Mouse (Mus musculus): ENCODE data around the gene Pou3f3. TPM values are rescaled to one million over a fixed set of nuclear protein-coding genes. Genes with fewer than 3 reads are reported as not detected.

Pou3f3 gene
- polyA plus RNA-seq, 2 experiments: 0.77 to 3.2 TPM

DNA sequence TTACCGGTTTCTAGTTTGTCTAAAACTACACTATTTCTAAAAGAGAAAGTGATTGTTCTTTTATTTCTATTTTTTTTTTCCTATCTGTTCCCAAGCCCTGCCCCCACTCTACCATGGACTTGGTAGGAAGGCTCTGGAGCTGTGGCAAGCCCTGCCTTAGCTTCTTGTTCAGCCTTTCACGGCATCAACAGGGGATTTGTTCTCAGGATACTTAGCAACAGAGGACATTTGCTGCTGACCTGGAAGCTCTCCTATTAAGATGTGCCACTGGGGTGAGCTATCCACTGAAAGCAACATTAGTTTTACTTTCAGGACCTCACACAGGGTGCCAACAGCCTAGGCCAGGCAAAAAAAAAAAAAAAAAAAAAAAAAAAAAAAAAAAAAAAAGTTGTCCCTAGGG, 15.4 kb downstream of the Pou3f3 start:
- DNase-seq (ENCODE audit: low spot score): no peak
- Histone ChIP-seq H3K9ac (ENCODE audit: low read depth, low read length, severe bottlenecking) (no peak overlapping the region), H3K4me2 (replicated peaks; ENCODE audit: low read depth, low read length, severe bottlenecking) (no peak overlapping the region), H3K36me3 (ENCODE audit: control insufficient read depth, insufficient read depth, low read length) (no peaks in the 10 kb centered on the region), H3K27ac (replicated peaks; ENCODE audit: low read depth, low read length) (no peak overlapping the region), H3K4me1 (ENCODE audit: control insufficient read depth, insufficient read depth, low read length) (peaks cover 8% of the 10 kb centered on the region), H3K9me3 (ENCODE audit: control insufficient read depth, low read length) (no peaks in the 10 kb centered on the region), H3K27me3 (ENCODE audit: control insufficient read depth, insufficient read depth, low read length) (peaks cover 92% of the 10 kb centered on the region), H3K4me3 (replicated peaks; ENCODE audit: low read length) (no peak overlapping the region)
- ATAC-seq (ENCODE audit: low FRiP score, low read depth): no peak
- TF ChIP-seq POLR2A (IDR thresholded peaks at IDR 0.05; ENCODE audit: borderline replicate concordance, extremely low read depth, insufficient read depth, insufficient read length): no peak
- 12% methylated on average over 2 of the region's 2 CpGs for WGBS

DNA sequence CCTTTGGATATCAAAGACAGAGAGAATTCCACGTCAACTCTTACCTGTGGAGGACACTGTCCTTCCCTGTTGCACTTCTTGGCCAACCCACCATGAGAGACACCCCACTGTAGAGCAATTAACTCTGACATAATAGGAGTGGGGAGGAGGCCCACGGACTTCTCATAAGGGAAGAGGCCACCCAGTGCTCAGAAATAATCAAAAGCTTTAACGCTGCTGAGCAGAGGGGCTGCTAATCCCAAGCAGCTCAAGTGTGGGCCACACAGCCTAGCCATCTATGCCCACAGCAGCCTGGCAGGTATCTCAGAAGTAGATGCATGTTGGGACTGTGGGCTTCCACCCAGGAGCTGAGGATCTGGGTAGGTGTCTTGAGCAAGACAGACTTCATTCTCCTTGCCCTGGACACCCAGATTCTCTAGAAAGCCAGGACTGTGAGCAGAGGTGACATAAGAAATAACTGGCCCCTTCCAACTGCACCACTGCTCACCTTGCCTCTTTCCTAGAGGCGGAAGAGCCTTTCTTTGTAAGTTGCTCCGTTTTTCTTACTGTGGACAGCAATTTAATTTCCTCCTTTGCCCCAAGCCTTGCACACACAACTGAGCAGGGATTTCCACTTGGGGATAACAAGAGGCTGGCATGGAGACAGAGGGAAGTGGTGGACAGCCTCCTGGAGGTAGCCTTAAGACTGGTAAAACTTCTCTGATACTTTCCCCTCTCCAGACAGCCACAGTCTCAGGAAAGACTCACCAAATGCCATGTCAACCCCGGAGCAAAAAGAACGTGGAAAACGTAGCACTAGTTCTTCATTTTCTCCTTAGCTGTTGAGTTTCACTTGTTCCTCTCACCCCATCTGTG, 16.1 kb downstream of the Pou3f3 start:
- H3K9ac ChIP-seq (ENCODE audit: low read depth, low read length, severe bottlenecking): no peak overlapping the region
- no peak for TF ChIP-seq POLR2A (IDR thresholded peaks at IDR 0.05; ENCODE audit: borderline replicate concordance, extremely low read depth, insufficient read depth, insufficient read length)
- no peaks in the 10 kb centered on the region for H3K36me3 ChIP-seq (ENCODE audit: control insufficient read depth, insufficient read depth, low read length)
- H3K27ac ChIP-seq (replicated peaks; ENCODE audit: low read depth, low read length): no peak overlapping the region
- H3K4me2 ChIP-seq (replicated peaks; ENCODE audit: low read depth, low read length, severe bottlenecking): no peak overlapping the region
- H3K4me1 ChIP-seq (ENCODE audit: control insufficient read depth, insufficient read depth, low read length): peaks cover 8% of the 10 kb centered on the region
- H3K4me3 ChIP-seq (replicated peaks; ENCODE audit: low read length): no peak overlapping the region
- WGBS: 9% methylated on average over 8 of the region's 8 CpGs
- no peak for DNase-seq (ENCODE audit: low spot score)
- H3K9me3 ChIP-seq (ENCODE audit: control insufficient read depth, low read length): no peaks in the 10 kb centered on the region
- no peak for ATAC-seq (ENCODE audit: low FRiP score, low read depth)
- peaks cover 91% of the 10 kb centered on the region for H3K27me3 ChIP-seq (ENCODE audit: control insufficient read depth, insufficient read depth, low read length)

DNA sequence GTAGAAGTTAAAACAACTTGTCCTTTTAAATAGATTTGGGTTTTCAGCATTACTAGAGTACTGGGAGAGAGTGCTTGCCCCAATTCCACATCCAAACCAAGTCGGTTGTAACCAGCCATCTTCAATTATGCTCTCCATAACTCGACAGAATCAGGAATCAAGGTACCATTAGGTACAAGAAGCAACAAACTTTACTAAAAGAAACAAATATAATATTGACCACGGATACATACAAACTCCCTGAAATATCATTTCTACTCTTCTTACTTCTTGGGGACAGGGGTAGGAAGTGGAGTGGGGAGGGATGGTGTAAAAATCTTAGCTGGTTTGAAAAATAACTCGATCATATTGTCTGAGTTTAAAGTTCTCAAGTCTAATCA, 16.7 kb downstream of the Pou3f3 start:
- no peaks in the 10 kb centered on the region for H3K36me3 ChIP-seq (ENCODE audit: control insufficient read depth, insufficient read depth, low read length)
- DNase-seq (ENCODE audit: low spot score) (no peak), ATAC-seq (ENCODE audit: low FRiP score, low read depth) (no peak)
- H3K4me3 ChIP-seq (replicated peaks; ENCODE audit: low read length): no peak overlapping the region
- H3K9me3 ChIP-seq (ENCODE audit: control insufficient read depth, low read length): no peaks in the 10 kb centered on the region
- WGBS: 7% methylated on average over 4 of the region's 4 CpGs
- no peak overlapping the region for H3K9ac ChIP-seq (ENCODE audit: low read depth, low read length, severe bottlenecking)
- no peak for TF ChIP-seq POLR2A (IDR thresholded peaks at IDR 0.05; ENCODE audit: borderline replicate concordance, extremely low read depth, insufficient read depth, insufficient read length)
- H3K27me3 ChIP-seq (ENCODE audit: control insufficient read depth, insufficient read depth, low read length): peaks cover 85% of the 10 kb centered on the region
- H3K4me2 ChIP-seq (replicated peaks; ENCODE audit: low read depth, low read length, severe bottlenecking): no peak overlapping the region
- H3K27ac ChIP-seq (replicated peaks; ENCODE audit: low read depth, low read length): no peak overlapping the region
- peaks cover 8% of the 10 kb centered on the region for H3K4me1 ChIP-seq (ENCODE audit: control insufficient read depth, insufficient read depth, low read length)

DNA sequence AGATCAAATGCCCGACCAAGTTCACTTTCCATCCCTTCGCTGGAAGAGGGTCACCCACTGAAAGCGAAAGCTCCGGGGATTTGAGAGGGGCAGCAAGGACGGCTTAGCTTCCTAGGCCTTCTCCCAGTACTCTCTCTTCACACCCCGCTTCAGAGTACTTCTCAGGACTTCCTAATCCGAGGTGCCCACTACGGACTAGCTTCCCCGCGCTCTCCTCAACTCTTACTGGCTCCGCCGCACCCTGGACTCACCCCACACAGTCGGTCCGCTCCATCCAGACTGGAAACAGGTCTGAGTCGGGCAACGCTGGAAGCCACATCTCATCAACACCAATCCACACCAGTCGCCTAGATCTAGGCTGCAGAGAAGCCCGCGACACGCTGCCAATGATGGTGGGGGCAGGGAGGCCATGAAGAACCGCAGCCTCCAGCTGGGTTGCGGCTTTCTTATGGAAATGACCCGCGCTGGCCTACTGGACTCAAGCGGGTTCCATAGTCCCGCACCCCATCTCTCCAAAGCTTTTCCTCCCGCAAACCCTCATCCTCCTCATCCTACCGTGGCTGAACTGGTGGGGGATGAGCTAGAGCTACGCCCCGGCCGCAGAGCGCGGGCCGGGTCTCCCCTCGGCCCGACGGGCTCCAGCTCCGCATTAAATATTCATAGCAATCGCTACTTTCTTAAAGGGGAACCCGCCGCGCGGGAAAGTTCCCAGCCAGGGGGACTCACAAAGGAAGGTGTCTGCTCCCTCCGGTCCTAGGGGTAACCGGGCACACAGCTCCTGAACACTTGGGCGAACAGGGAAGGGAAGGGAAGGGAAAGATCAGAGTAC, 17.8 kb downstream of the Pou3f3 start:
- no peaks in the 10 kb centered on the region for H3K36me3 ChIP-seq (ENCODE audit: control insufficient read depth, insufficient read depth, low read length)
- H3K9me3 ChIP-seq (ENCODE audit: control insufficient read depth, low read length): no peaks in the 10 kb centered on the region
- H3K4me1 ChIP-seq (ENCODE audit: control insufficient read depth, insufficient read depth, low read length): peaks cover 8% of the 10 kb centered on the region
- TF ChIP-seq POLR2A (IDR thresholded peaks at IDR 0.05; ENCODE audit: borderline replicate concordance, extremely low read depth, insufficient read depth, insufficient read length): no peak
- H3K27me3 ChIP-seq (ENCODE audit: control insufficient read depth, insufficient read depth, low read length): peaks cover 75% of the 10 kb centered on the region
- H3K4me3 ChIP-seq (replicated peaks; ENCODE audit: low read length): peak overlapping the region; percentile 36
- peak overlapping the region; percentile 67 for H3K4me2 ChIP-seq (replicated peaks; ENCODE audit: low read depth, low read length, severe bottlenecking)
- DNase-seq (ENCODE audit: low spot score) (no peak), ATAC-seq (ENCODE audit: low FRiP score, low read depth) (no peak)
- no peak overlapping the region for H3K27ac ChIP-seq (replicated peaks; ENCODE audit: low read depth, low read length)
- H3K9ac ChIP-seq (ENCODE audit: low read depth, low read length, severe bottlenecking): 0 out of 2 replicates have a peak overlapping the region, but pooled peaks have one; percentile 28
- WGBS: 2% methylated on average over 45 of the region's 46 CpGs

All from limb, embryonic 14.5 days (tissue).